11 mouse cellular contexts compared by ENCODE assay signal in genomic region chr3:129640211-129641000, GRCm38 (mm10).
DNase-seq lines count a peak whose midpoint lies in the region; ATAC-seq and TF ChIP-seq lines count a peak whose summit lies in the region.
"Had no signal": no experiment of that assay in that cellular context is flagged by ENCODE, and none has a peak within 500 bp of the region (broad histone marks: within the 10 kb centered on the region; RNA-seq: fewer than 3 reads in every experiment).

No protein-coding gene starts in this region.

- 62% methylated on average over 10 of the region's 10 CpGs for WGBS in intestine, embryonic 15.5 days
- 64% methylated on average over 10 of the region's 10 CpGs for WGBS in intestine, postnatal 0 days
- 52% methylated on average over 10 of the region's 10 CpGs for WGBS in hindbrain, embryonic 12.5 days
- WGBS in midbrain, embryonic 11.5 days = 65% methylated on average over 10 of the region's 10 CpGs
- WGBS in liver, embryonic 12.5 days (ENCODE audit: insufficient replicate concordance) = 78% methylated on average over 10 of the region's 10 CpGs

- DNase-seq in brain, embryonic 14.5 days (ENCODE audit: low read depth) = peak; percentile 83
- no peak for DNase-seq in midbrain, embryonic 11.5 days (ENCODE audit: low spot score, missing footprints)
- no peak for DNase-seq in gastrocnemius, adult 18-20 months (ENCODE audit: low spot score)
- DNase-seq in heart, postnatal 14 days = no peak
- DNase-seq: B cell, adult 2 months; heart, postnatal 36 days had no signal

- TF ChIP-seq POLR2A in brain, embryonic 14.5 days (IDR thresholded peaks at IDR 0.05; ENCODE audit: borderline replicate concordance, extremely low read depth, insufficient read depth, insufficient read length, poor library complexity, severe bottlenecking) = no peak

- H3K36me3 ChIP-seq in intestine, embryonic 15.5 days = no peaks in the 10 kb centered on the region
- no peaks in the 10 kb centered on the region; the same call in 1 of the 2 replicates for H3K36me3 ChIP-seq in intestine, postnatal 0 days (ENCODE audit: control insufficient read depth, insufficient read depth)
- H3K36me3 ChIP-seq in hindbrain, embryonic 12.5 days = 0 out of 2 replicates have a peak, but pooled peaks cover 2% of the 10 kb centered on the region
- H3K36me3 ChIP-seq in midbrain, embryonic 11.5 days (ENCODE audit: control insufficient read depth, insufficient read depth, low read length) = no peaks in the 10 kb centered on the region
- no peaks in the 10 kb centered on the region for H3K36me3 ChIP-seq in liver, embryonic 12.5 days

- no peak overlapping the region for H3K4me2 ChIP-seq in intestine, embryonic 15.5 days (replicated peaks)
- H3K4me2 ChIP-seq in intestine, postnatal 0 days (replicated peaks; ENCODE audit: low read depth) = no peak overlapping the region
- H3K4me2 ChIP-seq in hindbrain, embryonic 12.5 days (replicated peaks) = no peak overlapping the region
- H3K4me2 ChIP-seq in midbrain, embryonic 11.5 days = no peak overlapping the region
- H3K4me2 ChIP-seq in liver, embryonic 12.5 days = no peak overlapping the region
- H3K4me2 ChIP-seq: liver, embryonic 11.5 days had no signal

- no peaks in the 10 kb centered on the region for H3K27me3 ChIP-seq in intestine, embryonic 15.5 days (replicated peaks)
- no peaks in the 10 kb centered on the region for H3K27me3 ChIP-seq in intestine, postnatal 0 days (replicated peaks; ENCODE audit: control insufficient read depth, insufficient read depth, low read length)
- H3K27me3 ChIP-seq in hindbrain, embryonic 12.5 days = no peaks in the 10 kb centered on the region
- no peaks in the 10 kb centered on the region for H3K27me3 ChIP-seq in midbrain, embryonic 11.5 days (ENCODE audit: control insufficient read depth, insufficient read depth, low read length)
- no peaks in the 10 kb centered on the region for H3K27me3 ChIP-seq in liver, embryonic 12.5 days (replicated peaks)

- no peak overlapping the region for H3K4me3 ChIP-seq in intestine, embryonic 15.5 days (replicated peaks)
- H3K4me3 ChIP-seq in intestine, postnatal 0 days (ENCODE audit: low read depth, low read length) = no peak overlapping the region
- no peak overlapping the region for H3K4me3 ChIP-seq in hindbrain, embryonic 12.5 days
- H3K4me3 ChIP-seq in midbrain, embryonic 11.5 days (ENCODE audit: low read depth, low read length) = no peak overlapping the region
- no peak overlapping the region for H3K4me3 ChIP-seq in liver, embryonic 12.5 days

- H3K4me1 ChIP-seq in intestine, embryonic 15.5 days (replicated peaks) = no peaks in the 10 kb centered on the region
- H3K4me1 ChIP-seq in intestine, postnatal 0 days (replicated peaks; ENCODE audit: control insufficient read depth, insufficient read depth, low read length) = no peaks in the 10 kb centered on the region
- peaks cover 16% of the 10 kb centered on the region for H3K4me1 ChIP-seq in hindbrain, embryonic 12.5 days
- peaks cover 8% of the 10 kb centered on the region for H3K4me1 ChIP-seq in midbrain, embryonic 11.5 days (ENCODE audit: control insufficient read depth, insufficient read depth, low read length)
- H3K4me1 ChIP-seq in liver, embryonic 12.5 days = no peaks in the 10 kb centered on the region

- no peak overlapping the region for H3K27ac ChIP-seq in intestine, embryonic 15.5 days
- H3K27ac ChIP-seq in intestine, postnatal 0 days (ENCODE audit: low read depth, low read length) = no peak overlapping the region
- peak overlapping the region; percentile 55 for H3K27ac ChIP-seq in hindbrain, embryonic 12.5 days
- H3K27ac ChIP-seq in midbrain, embryonic 11.5 days (ENCODE audit: low read depth, low read length) = no peak overlapping the region
- no peak overlapping the region for H3K27ac ChIP-seq in liver, embryonic 12.5 days

- H3K9me3 ChIP-seq in intestine, embryonic 15.5 days = no peaks in the 10 kb centered on the region
- no peaks in the 10 kb centered on the region for H3K9me3 ChIP-seq in intestine, postnatal 0 days (ENCODE audit: control insufficient read depth)
- no peaks in the 10 kb centered on the region for H3K9me3 ChIP-seq in hindbrain, embryonic 12.5 days (replicated peaks)
- H3K9me3 ChIP-seq in midbrain, embryonic 11.5 days (ENCODE audit: control insufficient read depth, low read length) = no peaks in the 10 kb centered on the region
- H3K9me3 ChIP-seq in liver, embryonic 12.5 days (replicated peaks) = no peaks in the 10 kb centered on the region

- ATAC-seq in intestine, embryonic 15.5 days = 0 out of 2 replicates have a peak, but pooled peaks have one; percentile 6
- no peak for ATAC-seq in intestine, postnatal 0 days
- peak; percentile 88 for ATAC-seq in hindbrain, embryonic 12.5 days (ENCODE audit: low FRiP score)
- ATAC-seq in midbrain, embryonic 11.5 days (ENCODE audit: low FRiP score) = peak; percentile 87
- no peak for ATAC-seq in liver, embryonic 12.5 days

- intact Hi-C loops in heart, postnatal 14 days (cut with DNase I) = no loop called here

- no peak for TF ChIP-seq CTCF in intestine, postnatal 0 days (IDR thresholded peaks at IDR 0.05; ENCODE audit: low read depth)
- TF ChIP-seq CTCF in brain, embryonic 14.5 days (IDR thresholded peaks at IDR 0.05; ENCODE audit: borderline replicate concordance, extremely low read depth, insufficient read depth, insufficient read length) = no peak

- no peak overlapping the region for H3K9ac ChIP-seq in intestine, embryonic 15.5 days
- no peak overlapping the region for H3K9ac ChIP-seq in intestine, postnatal 0 days (ENCODE audit: low read depth, low read length)
- H3K9ac ChIP-seq in hindbrain, embryonic 12.5 days = no peak overlapping the region
- no peak overlapping the region; the same call in 1 of the 2 replicates for H3K9ac ChIP-seq in midbrain, embryonic 11.5 days (ENCODE audit: low read length)
- no peak overlapping the region for H3K9ac ChIP-seq in liver, embryonic 12.5 days

Comparison
In these comparisons a context has a peak if more than half of its experiments do, and no peak if none do; other contexts are left out.
1. ATAC-seq: peak in intestine, embryonic 15.5 days (single experiment), hindbrain, embryonic 12.5 days (single experiment) and midbrain, embryonic 11.5 days (single experiment); none in intestine, postnatal 0 days (single experiment) and liver, embryonic 12.5 days (single experiment).